In the genomic region with DNA sequence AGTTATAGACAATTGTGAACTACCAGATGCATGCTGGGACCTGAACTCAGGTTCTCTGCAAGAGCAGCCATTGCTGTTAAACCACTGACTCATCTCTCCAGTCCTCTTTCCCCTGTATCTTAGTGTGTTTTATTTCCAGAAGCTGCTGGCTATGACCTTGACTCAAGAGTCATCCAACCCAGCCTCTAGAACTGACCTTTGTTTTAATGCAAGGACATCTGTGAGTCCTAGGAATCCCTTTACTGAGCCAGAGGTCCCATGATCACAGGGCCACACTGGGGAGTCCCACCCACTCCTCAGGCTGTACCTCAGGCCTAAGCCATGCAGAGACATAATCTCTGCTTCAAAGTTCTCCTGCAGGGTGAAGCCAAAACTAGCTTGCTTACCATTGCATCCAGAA, we compare ENCODE assay signal across 28 mouse cellular contexts. TPM values are rescaled to one million over a fixed set of nuclear protein-coding genes. Genes with fewer than 3 reads are reported as not detected.
DNase-seq lines count a peak whose midpoint lies in the region; ATAC-seq and TF ChIP-seq lines count a peak whose summit lies in the region.
"Had no signal": no experiment of that assay in that cellular context is flagged by ENCODE, and none has a peak within 500 bp of the region (broad histone marks: within the 10 kb centered on the region; RNA-seq: fewer than 3 reads in every experiment).

No protein-coding gene starts in this region.

- no peak overlapping the region for H3K9ac ChIP-seq in ES-Bruce4 (ENCODE audit: low read depth, poor library complexity, severe bottlenecking)
- no peak overlapping the region for H3K9ac ChIP-seq in midbrain, embryonic 13.5 days (replicated peaks)
- H3K9ac ChIP-seq: embryonic facial prominence, embryonic 13.5 days; forebrain, embryonic 12.5 days; forebrain, embryonic 15.5 days; heart, embryonic 13.5 days; hindbrain, embryonic 13.5 days had no signal

- H3K4me2 ChIP-seq in midbrain, embryonic 13.5 days (replicated peaks), result no peak overlapping the region
- H3K4me2 ChIP-seq: embryonic facial prominence, embryonic 13.5 days; forebrain, embryonic 12.5 days; forebrain, embryonic 15.5 days; heart, embryonic 13.5 days; hindbrain, embryonic 13.5 days had no signal

- no peaks in the 10 kb centered on the region for H3K27me3 ChIP-seq in ES-Bruce4 (ENCODE audit: control insufficient read depth, insufficient read depth, low read length, poor library complexity, severe bottlenecking)
- H3K27me3 ChIP-seq in midbrain, embryonic 13.5 days, result no peaks in the 10 kb centered on the region
- H3K27me3 ChIP-seq: embryonic facial prominence, embryonic 13.5 days; forebrain, embryonic 12.5 days; forebrain, embryonic 15.5 days; heart, embryonic 13.5 days; hindbrain, embryonic 13.5 days; Patski had no signal

- no peak for TF ChIP-seq POLR2A in ES-Bruce4 (IDR thresholded peaks at IDR 0.05; ENCODE audit: insufficient read depth, low read length)

- H3K4me3 ChIP-seq in ES-Bruce4 (ENCODE audit: low read depth, low read length), result no peak overlapping the region
- H3K4me3 ChIP-seq in midbrain, embryonic 13.5 days (replicated peaks), result no peak overlapping the region
- H3K4me3 ChIP-seq: embryonic facial prominence, embryonic 10.5 days; embryonic facial prominence, embryonic 13.5 days; erythroblast, embryonic 14.5 days; forebrain, embryonic 12.5 days; forebrain, embryonic 15.5 days; heart, adult 2 months; heart, embryonic 10.5 days; heart, embryonic 13.5 days; hindbrain, embryonic 10.5 days; hindbrain, embryonic 13.5 days had no signal

- no peak overlapping the region for H3K27ac ChIP-seq in ES-Bruce4 (ENCODE audit: insufficient read depth, low read length)
- H3K27ac ChIP-seq in midbrain, embryonic 13.5 days, result no peak overlapping the region
- H3K27ac ChIP-seq: embryonic facial prominence, embryonic 10.5 days; embryonic facial prominence, embryonic 13.5 days; forebrain, embryonic 12.5 days; forebrain, embryonic 15.5 days; heart, adult 2 months; heart, embryonic 10.5 days; heart, embryonic 13.5 days; hindbrain, embryonic 10.5 days; hindbrain, embryonic 13.5 days had no signal

- peak; percentile 25 to 71 for DNase-seq in adrenal gland, adult (ENCODE audit: inconsistent age in 2 of 2, low spot score in 1 of 2)
- no peak for DNase-seq in adrenal gland, adult 8-10 months
- peak; percentile 15 to 25 for DNase-seq in adrenal gland, postnatal 36 days
- no peak for DNase-seq in adrenal gland, postnatal 25 days
- DNase-seq: cerebellum, adult 11-12 months; cerebellum, adult 8-10 months; cerebellum, postnatal 10 days; cerebellum, postnatal 36 days; embryo, embryonic 11 days; gastrocnemius, postnatal 25 days; heart, adult 2 months; kidney, adult 2 months had no signal

- H3K4me1 ChIP-seq in ES-Bruce4 (ENCODE audit: control insufficient read depth, insufficient read depth, low read length), result no peaks in the 10 kb centered on the region
- peaks cover 6% of the 10 kb centered on the region for H3K4me1 ChIP-seq in midbrain, embryonic 13.5 days (replicated peaks)
- H3K4me1 ChIP-seq: forebrain, embryonic 12.5 days; forebrain, embryonic 15.5 days; heart, embryonic 13.5 days; hindbrain, embryonic 13.5 days had no signal

- TF ChIP-seq CTCF in ES-Bruce4 (IDR thresholded peaks at IDR 0.05; ENCODE audit: low read depth, low read length), result no peak

- no peaks in the 10 kb centered on the region for H3K9me3 ChIP-seq in ES-Bruce4 (replicated peaks; ENCODE audit: control insufficient read depth, insufficient read depth, low read length, poor library complexity, severe bottlenecking)
- no peaks in the 10 kb centered on the region for H3K9me3 ChIP-seq in midbrain, embryonic 13.5 days
- H3K9me3 ChIP-seq: embryonic facial prominence, embryonic 10.5 days; embryonic facial prominence, embryonic 13.5 days; forebrain, embryonic 12.5 days; forebrain, embryonic 15.5 days; heart, embryonic 10.5 days; heart, embryonic 13.5 days; hindbrain, embryonic 10.5 days; hindbrain, embryonic 13.5 days had no signal

- no peaks in the 10 kb centered on the region for H3K36me3 ChIP-seq in ES-Bruce4 (ENCODE audit: control insufficient read depth, insufficient read depth, low read length, poor library complexity, severe bottlenecking)
- H3K36me3 ChIP-seq in midbrain, embryonic 13.5 days, result no peaks in the 10 kb centered on the region
- H3K36me3 ChIP-seq: embryonic facial prominence, embryonic 10.5 days; embryonic facial prominence, embryonic 13.5 days; forebrain, embryonic 12.5 days; forebrain, embryonic 15.5 days; G1E; heart, embryonic 10.5 days; heart, embryonic 13.5 days; hindbrain, embryonic 10.5 days; hindbrain, embryonic 13.5 days had no signal

- no peak for ATAC-seq in midbrain, embryonic 13.5 days
- ATAC-seq: forebrain, embryonic 15.5 days; hindbrain, embryonic 16.5 days; intestine, embryonic 16.5 days; Patski had no signal

- TF ChIP-seq EP300 in ES-Bruce4 (IDR thresholded peaks at IDR 0.05; ENCODE audit: insufficient read depth, low read depth, low read length), result 0 out of 2 replicates have a peak, but pooled peaks have one; percentile 30

RNA-seq across cellular contexts. Expression of gene Hmga2, which starts 21.8 kb away (rescaled TPM):
- 1 to 10 TPM; 3.9 to 4.7 (median 4.3) TPM for total RNA-seq in adrenal gland, adult 8-10 months (2022)
- total RNA-seq in adrenal gland, postnatal 36 days (2021), result 1 to 10 TPM; 4.4 to 5.2 TPM
- 5.7 and 9.4 TPM in 2 replicates for total RNA-seq in adrenal gland, postnatal 25 days (2021)
- 37.2 and 40.7 TPM in 2 replicates for polyA plus RNA-seq in ES-Bruce4 (2011; ENCODE audit: insufficient read depth, insufficient read length, low read depth, missing spikeins)
- polyA plus RNA-seq in midbrain, embryonic 13.5 days (2015; fragmentation: Nextera tagmentation; extraction: Ambion mirVana), result 3.6 and 4.2 TPM in 2 replicates
- total RNA-seq: heart, adult 2 months; heart, postnatal 25 days had no signal
- polyA plus RNA-seq: G1E; heart, adult 2 months had no signal

Comparison
In these comparisons a context has a peak if more than half of its experiments do, and no peak if none do; other contexts are left out.
1. DNase-seq: peak in adrenal gland, adult (2 of 2) and adrenal gland, postnatal 36 days (2 of 2); none in adrenal gland, adult 8-10 months (single experiment) and adrenal gland, postnatal 25 days (single experiment).